Mouse (Mus musculus): Measurements from ENCODE around the gene Rhbdf2.

DNA sequence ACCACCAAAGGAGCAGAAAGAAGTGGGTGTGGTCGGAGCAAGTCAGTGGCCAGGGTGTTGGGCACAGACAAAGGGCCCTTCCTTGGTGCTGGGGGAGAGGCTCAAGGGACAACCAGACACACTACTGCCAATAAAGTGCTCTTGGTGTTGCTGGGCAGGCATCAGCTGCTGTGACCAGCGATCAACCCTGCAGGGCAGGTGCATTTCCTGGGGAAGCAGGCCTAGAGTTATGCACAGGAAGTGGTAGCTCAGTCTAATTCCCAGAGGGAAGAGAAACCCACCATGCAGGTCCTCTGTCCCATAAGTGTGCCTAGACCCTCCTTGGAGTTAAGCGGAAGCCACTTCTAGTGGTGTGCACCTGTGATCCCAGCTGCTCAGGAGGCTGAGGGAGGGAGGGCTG, 19.1 kb downstream of the Rhbdf2 start:
- no peak for TF ChIP-seq POLR2AphosphoS5 (IDR thresholded peaks at IDR 0.05; ENCODE audit: borderline replicate concordance, low read depth, low read length)
- TF ChIP-seq CTCF (IDR thresholded peaks at IDR 0.05 in 2 of 3, conservative IDR thresholded peaks at IDR 0.05 in 1 of 3; ENCODE audit: control insufficient read depth in 1 of 3, insufficient read depth in 1 of 3, low read depth in 2 of 3, low read length in 3 of 3, poor library complexity in 1 of 3, severe bottlenecking in 1 of 3), result no peak
- TF ChIP-seq TCF12 (IDR thresholded peaks at IDR 0.05; ENCODE audit: low read depth, low read length), result no peak
- no peak for TF ChIP-seq BHLHE40 (IDR thresholded peaks at IDR 0.05; ENCODE audit: borderline replicate concordance, low read depth, low read length)
- no peak for TF ChIP-seq CHD2 (IDR thresholded peaks at IDR 0.05; ENCODE audit: low read length)
- no peak for TF ChIP-seq JUND (IDR thresholded peaks at IDR 0.05; ENCODE audit: low read depth, low read length)
- TF ChIP-seq POLR2A (IDR thresholded peaks at IDR 0.05; ENCODE audit: control insufficient read depth in 1 of 2, insufficient read depth in 1 of 2, low read depth in 1 of 2, low read length in 2 of 2, poor library complexity in 1 of 2), result no peak
- TF ChIP-seq RCOR1 (IDR thresholded peaks at IDR 0.05; ENCODE audit: low read depth, low read length), result no peak
- no peak for TF ChIP-seq EP300 (IDR thresholded peaks at IDR 0.05; ENCODE audit: low read depth in 1 of 2, low read length in 2 of 2)
- no peak for TF ChIP-seq MEF2A (IDR thresholded peaks at IDR 0.05; ENCODE audit: extremely low read depth, insufficient replicate concordance, low read depth, low read length, poor library complexity, severe bottlenecking)
- no peak for TF ChIP-seq USF1 (IDR thresholded peaks at IDR 0.05; ENCODE audit: low read depth, low read length)
- no peak for TF ChIP-seq TBP (IDR thresholded peaks at IDR 0.05; ENCODE audit: low read depth, low read length)
